Mouse (Mus musculus) lung, adult 2 months (tissue): ENCODE measurements around the gene Cib1.

Experiments used
- CTCF ChIP-seq: fragments of 200-500 bp; IDR thresholded peaks from 2 replicates; pipeline ENCODE4 v1.5.1; 2011; ENCODE audit warnings: mild to moderate bottlenecking, low read length, control low read depth; ENCODE audit not compliant: insufficient read depth
- POLR2A ChIP-seq: fragments of 200-500 bp; IDR thresholded peaks from 2 replicates; pipeline ENCODE4 v1.6.1; 2011; ENCODE audit warnings: low read depth, mild to moderate bottlenecking, control low read depth, low read length, borderline replicate concordance; ENCODE audit errors: extremely low read depth

GRCm38 (mm10) chr7:80178037-80178729 lies 54.4 kb downstream of the Cib1 start:
- no peak for TF ChIP-seq CTCF
- TF ChIP-seq POLR2A = no peak
